Mouse (Mus musculus) lung, adult 2 months (tissue): ENCODE data around the gene Fbxo11. TPM values are rescaled to one million over a fixed set of nuclear protein-coding genes. Genes with fewer than 3 reads are reported as not detected.

ENCODE experiments used
- DNase-seq: peaks from one replicate; pipeline ENCODE4 v3.0.0; 2022
- H3K4me1 ChIP-seq: fragments of 200-500 bp; 2 replicates; pipeline ENCODE4 v1.6.1; 2011; ENCODE audit warnings: low read length; ENCODE audit not compliant: control insufficient read depth, insufficient read depth
- H3K4me3 ChIP-seq: fragments of 200-500 bp; replicated peaks from 2 replicates; pipeline ENCODE3; 2011; ENCODE audit warnings: low read depth, mild to moderate bottlenecking, control low read depth, low read length; ENCODE audit errors: extremely low read depth
- CTCF ChIP-seq: fragments of 200-500 bp; IDR thresholded peaks from 2 replicates; pipeline ENCODE4 v1.5.1; 2011; ENCODE audit warnings: mild to moderate bottlenecking, low read length, control low read depth; ENCODE audit not compliant: insufficient read depth
- POLR2A ChIP-seq: fragments of 200-500 bp; IDR thresholded peaks from 2 replicates; pipeline ENCODE4 v1.6.1; 2011; ENCODE audit warnings: low read depth, mild to moderate bottlenecking, control low read depth, low read length, borderline replicate concordance; ENCODE audit errors: extremely low read depth
- WGBS: fragments of 180-500 bp; shearing (Covaris S2); methylation state at CpG from one replicate; pipeline ENCODE4 v1.1.7; 2018; 5-methylcytosine and 5-hydroxymethylcytosine counted together
- polyA plus RNA-seq: library from polyadenylated mRNA; depleted of rRNA; stranded (reverse); fragments of >200 nt; gene quantifications from 2 replicates; pipeline ENCODE4 v1.2.3, GENCODE M21; 2012; rRNA removed

The Fbxo11 gene
- polyA plus RNA-seq: 17.9 and 37.7 TPM in 2 replicates

DNA sequence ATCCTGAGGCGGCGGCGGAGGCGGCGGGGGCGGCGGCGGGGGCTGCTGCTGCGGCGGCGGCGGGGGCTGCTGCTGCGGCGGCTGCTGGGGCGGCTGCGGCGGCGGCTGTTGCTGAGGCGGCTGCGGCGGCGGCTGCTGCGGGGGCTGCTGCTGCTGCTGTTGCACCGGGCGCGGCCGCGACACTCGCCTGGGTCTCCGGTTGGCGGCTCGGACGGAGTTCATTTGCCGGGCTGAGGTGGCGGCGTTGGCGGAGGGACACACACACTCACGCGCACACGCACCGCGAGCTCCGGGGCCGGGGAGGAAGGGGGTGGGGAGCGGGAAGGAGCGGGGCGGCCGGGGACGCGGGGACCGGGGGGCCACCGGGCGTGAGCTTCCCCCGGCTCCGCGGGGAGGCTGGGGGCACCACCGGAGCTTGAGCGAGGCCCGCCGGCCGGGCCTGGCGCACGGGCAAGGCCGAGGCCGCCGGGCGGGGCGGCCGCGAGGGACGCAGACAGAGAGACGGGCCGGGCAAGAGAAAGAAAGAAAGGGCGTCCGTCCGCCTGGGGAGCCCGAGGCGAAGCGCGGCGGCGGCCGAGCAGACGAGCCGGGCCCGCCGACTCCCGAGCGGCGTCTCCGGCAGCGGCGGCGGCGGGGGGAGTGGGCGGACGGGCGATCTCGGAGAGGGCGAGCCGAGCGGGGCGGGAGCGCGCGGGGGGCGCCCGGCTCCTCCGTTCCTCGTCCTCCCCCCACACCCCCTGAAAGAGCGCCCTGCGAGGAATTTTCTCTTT is at the start of gene Fbxo11:
Fbxo11 (minus strand) TSS at position 261 of the 770 bp plus-strand sequence.
- H3K4me1 ChIP-seq: peaks cover 7% of the 10 kb centered on the region
- DNase-seq: peak; percentile 66
- peak within 1 kb of the TSS; percentile 94 for H3K4me3 ChIP-seq
- TF ChIP-seq CTCF: no peak
- WGBS: under 1% methylated on average over 93 of the region's 112 CpGs

DNA sequence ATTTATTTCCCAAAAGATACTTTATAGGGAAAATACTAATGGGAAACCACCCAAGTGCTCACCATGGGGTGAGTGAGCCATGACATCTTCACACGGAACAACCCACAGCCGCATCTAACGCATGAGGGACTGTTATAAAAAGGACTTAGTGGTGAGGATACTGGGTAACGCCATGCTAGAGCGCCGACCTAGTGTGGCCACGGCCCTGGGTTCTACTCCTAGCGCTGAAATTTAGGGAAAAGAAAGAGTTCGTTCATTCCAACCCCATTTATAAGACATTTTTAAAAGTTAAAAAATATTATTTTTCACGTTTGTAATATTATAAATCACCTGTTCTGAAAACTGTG is 48.8 kb upstream of the Fbxo11 start:
- WGBS: 81% methylated on average over 10 of the region's 10 CpGs
- H3K4me3 ChIP-seq: no peak overlapping the region
- H3K4me1 ChIP-seq: no peaks in the 10 kb centered on the region
- no peak for DNase-seq
- no peak for TF ChIP-seq CTCF
- no peak for TF ChIP-seq POLR2A

DNA sequence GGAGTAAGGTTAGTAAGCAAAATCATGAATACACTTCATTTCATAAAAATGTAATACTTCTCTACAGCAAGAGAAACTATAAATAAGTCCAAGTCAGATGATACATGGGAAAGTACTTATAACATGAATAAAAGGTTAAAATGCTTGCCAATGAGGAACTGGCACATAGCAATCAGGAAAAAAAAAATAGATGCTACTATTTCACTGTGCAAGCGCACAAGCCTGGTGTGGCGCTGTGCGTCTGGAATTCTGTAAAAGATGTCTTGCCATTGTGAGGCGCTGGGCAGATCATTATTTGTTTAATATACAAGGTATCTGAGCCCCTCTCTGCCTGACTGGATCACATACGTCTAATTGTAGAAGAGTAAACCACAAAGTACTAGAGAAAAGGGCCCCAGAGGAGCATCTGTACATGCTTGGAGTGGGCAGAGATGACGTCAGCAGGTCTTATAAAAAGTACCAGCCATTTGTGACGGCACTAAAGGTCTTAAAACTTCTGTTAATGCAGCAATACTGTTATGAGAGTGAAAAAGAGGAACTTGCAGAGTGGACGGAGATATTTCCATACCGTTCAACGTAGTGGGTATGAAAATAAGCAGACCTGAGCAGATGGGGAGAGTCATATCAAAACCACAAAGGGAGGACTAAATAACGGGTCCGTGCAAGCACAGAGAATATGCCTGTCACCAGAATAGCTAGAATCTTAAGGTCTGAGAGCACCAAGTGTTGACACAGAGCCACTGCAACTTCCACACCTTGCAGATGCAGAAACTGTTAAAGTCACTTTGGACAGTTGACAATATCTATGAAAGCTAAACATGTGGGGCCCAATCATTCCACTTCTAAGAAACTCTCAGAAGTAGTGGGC is 48.2 kb upstream of the Fbxo11 start:
- TF ChIP-seq CTCF (no peak), POLR2A (no peak)
- 72% methylated on average over 12 of the region's 12 CpGs for WGBS
- DNase-seq: no peak
- no peak overlapping the region for H3K4me3 ChIP-seq
- H3K4me1 ChIP-seq: no peaks in the 10 kb centered on the region

DNA sequence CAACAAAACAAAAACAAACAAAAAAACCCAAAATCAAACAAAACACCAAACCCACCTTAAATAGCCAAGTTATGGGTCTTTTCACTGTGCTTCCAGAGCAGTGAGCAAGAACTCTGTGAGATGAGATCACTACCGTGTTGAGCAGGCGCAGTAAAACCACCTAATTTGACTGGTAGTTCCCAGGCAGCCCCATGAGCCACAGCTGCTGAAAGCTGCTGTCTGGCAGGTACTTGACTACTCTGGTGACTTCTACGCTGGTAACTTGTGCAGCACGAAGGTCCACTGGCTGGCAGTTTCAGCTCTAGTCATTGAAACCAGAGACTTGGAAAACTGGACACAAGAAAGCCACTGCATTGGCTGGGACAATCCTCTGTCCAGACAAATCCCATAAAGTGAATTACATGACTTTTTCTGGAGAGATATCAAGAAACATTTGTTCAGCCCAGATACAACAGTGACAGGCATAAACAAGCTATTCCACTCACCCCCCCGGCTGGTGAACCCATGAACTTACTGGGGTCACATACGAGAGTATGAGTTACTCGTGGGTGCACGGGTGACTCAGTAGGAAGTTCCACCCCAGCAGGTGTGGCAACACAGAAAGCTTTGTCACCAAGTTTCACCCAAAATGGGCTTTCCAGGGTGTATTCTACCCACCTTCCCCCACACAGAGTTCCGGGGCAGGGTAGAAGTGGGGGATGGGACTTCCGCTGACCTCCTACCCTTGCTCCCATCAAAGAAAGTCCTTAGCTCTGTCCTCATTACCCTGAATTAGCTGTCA is 47.0 kb upstream of the Fbxo11 start:
- no peaks in the 10 kb centered on the region for H3K4me1 ChIP-seq
- H3K4me3 ChIP-seq: no peak overlapping the region
- DNase-seq: no peak
- 47% methylated on average over 10 of the region's 10 CpGs for WGBS
- TF ChIP-seq CTCF: no peak
- TF ChIP-seq POLR2A: no peak

DNA sequence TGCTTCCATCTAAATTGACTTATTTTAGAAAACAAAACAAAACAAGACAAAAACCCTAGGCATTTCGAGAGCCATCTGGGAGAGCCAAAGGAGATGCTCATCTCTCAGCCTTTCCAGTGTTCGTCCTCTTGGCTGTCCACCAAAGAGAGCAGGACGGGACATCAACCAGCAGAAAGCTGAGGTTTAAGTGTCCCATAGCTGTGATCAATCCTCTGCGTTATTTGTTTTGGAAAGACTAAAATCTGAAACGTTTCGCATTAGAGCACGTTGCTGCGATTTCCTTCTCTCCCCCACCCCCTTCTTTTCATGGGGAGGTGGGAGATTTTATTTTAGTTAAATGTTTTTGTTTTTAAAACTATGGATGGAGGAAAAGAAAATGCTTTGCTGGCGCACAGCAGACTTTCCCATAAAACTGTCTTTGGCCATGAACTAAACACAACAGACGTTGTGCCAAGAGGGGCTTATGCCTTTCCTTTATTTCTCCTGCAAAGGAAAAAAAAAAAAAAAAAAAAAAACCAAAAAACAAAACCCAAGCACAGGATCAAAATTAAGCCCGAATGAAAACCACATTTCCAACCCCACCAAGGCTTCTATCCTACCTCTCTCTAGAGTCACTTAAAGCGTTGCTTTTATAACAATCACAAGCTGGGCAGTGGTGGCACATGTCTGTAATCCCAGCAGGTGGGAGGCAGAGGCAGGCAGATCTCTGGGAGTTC is 46.1 kb upstream of the Fbxo11 start:
- Histone ChIP-seq H3K4me3 (no peak overlapping the region), H3K4me1 (no peaks in the 10 kb centered on the region)
- 77% methylated on average over 12 of the region's 12 CpGs for WGBS
- TF ChIP-seq POLR2A: no peak
- TF ChIP-seq CTCF: no peak
- DNase-seq: no peak

DNA sequence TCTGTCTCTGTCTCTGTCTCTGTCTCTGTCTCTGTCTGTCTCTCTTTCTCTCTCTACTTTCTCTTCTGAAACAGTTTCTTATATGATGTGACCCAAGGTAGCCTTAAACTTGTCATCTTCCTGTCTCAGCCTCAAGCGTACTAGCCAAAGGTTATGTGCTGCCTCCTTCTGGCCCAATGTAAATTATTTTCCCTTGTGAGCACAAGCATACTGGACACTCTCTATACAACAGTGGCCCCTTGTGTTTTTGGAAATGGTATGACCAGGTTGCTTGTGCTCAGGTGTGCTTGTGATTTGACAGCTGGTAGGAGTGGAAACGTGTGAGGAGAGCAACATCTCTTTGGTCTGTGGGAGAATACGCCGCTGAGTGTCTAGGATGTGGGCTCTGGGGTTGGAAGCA is 42.6 kb upstream of the Fbxo11 start:
- 88% methylated on average over 4 of the region's 4 CpGs for WGBS
- no peak for DNase-seq
- H3K4me1 ChIP-seq: no peaks in the 10 kb centered on the region
- TF ChIP-seq CTCF: no peak
- no peak for TF ChIP-seq POLR2A
- H3K4me3 ChIP-seq: no peak overlapping the region

- 90% methylated on average over 9 of the region's 9 CpGs for WGBS
- DNase-seq: no peak
- no peak for TF ChIP-seq CTCF
- TF ChIP-seq POLR2A: no peak
- Histone ChIP-seq H3K4me1 (no peaks in the 10 kb centered on the region), H3K4me3 (no peak overlapping the region)
Measured at GRCm38 (mm10) chr17:88106365-88106764, 41.3 kb upstream of the Fbxo11 start.

DNA sequence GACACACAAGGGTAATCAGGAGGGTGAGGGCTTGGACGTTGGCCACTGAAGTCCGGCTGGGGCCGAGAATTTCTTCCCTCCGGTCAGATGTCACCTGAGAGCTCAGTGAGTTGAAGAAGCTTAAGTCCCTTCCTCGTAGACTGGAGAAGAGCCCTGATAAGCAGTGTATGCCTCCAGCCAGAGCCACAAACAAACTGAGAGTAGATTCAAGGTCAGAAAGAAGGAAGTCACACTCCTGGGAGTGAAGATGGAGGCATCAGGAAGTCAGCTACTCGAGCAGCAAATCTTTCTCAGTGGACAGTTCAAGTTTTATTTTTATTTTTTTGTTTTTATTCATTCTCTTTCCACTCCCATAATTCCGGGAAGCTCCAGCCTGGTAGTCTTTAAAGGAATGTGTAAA is 37.5 kb upstream of the Fbxo11 start:
- 39% methylated on average over 7 of the region's 7 CpGs for WGBS
- DNase-seq: no peak
- H3K4me3 ChIP-seq: no peak overlapping the region
- no peaks in the 10 kb centered on the region for H3K4me1 ChIP-seq
- TF ChIP-seq CTCF: no peak
- TF ChIP-seq POLR2A: no peak

DNA sequence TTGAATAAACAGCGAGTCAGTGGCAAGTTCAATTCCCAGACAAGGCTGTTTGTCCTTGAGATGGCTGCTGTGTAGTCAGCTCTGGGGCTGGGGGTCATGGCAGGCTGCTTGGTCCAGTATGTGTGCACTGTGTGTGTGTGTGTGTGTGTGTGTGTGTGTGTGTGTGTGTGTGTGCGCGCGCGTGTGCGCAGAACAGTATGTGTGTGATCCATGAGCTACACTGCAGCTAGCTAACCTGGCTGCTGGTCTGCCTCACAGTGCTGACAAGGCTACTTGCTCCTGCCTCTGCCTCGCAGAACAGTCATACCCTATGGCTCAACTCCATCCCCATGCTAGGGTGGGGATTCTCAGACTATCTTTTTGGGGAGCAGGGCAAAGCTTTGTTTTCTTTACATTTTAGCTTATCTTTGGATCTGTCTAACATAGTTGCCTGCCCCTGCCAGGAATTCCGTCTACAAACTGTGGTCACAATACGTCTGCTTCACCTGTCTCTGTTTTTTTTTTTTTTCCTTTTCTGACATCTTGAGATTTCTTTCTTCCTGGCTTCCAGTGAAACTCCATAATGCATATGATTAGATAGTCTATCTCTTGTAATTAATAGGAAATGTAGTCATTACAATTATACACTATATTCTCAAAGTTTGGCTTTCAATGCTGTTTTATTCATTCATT is 33.2 kb upstream of the Fbxo11 start:
- Histone ChIP-seq H3K4me1 (no peaks in the 10 kb centered on the region), H3K4me3 (no peak overlapping the region)
- DNase-seq: no peak
- WGBS: 85% methylated on average over 9 of the region's 9 CpGs
- TF ChIP-seq POLR2A (no peak), CTCF (no peak)
